Comparison of ENCODE assay signal across 22 mouse cellular contexts in the genomic region with DNA sequence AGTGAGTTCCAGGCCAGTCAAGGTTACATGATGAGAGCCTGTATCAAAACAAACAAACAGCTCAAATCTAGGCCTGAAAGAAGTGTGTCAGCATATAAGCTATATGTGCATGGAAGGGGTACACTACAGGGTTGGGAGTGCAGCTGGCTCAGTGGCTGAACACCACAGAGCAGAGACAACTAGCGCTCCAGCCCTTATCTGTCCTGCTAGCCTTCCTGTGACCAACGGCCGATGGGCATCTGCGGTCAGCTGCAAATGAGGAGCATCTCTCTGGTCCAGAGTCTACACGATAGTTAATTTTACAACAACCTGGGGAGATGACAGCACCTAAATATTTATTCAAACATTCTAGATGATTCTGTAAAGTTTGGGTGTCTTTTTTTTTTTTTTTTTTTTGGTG. TPM values are rescaled to one million over a fixed set of nuclear protein-coding genes. Genes with fewer than 3 reads are reported as not detected.
"Had no signal": no experiment of that assay in that cellular context is flagged by ENCODE, and none has a peak within 500 bp of the region (broad histone marks: within the 10 kb centered on the region; RNA-seq: fewer than 3 reads in every experiment).

No protein-coding gene starts in this region.

- DNase-seq: heart, postnatal 10 days; heart, postnatal 14 days; heart, postnatal 4 days; kidney, adult 11 months; kidney, adult 18-20 months; kidney, adult 2 months; kidney, adult 8-10 months; kidney, adult 9 months; kidney, postnatal 10 days; kidney, postnatal 14 days; kidney, postnatal 25 days; kidney, postnatal 36 days; kidney, postnatal 4 days; layer of hippocampus, adult 9-11 months; layer of hippocampus, postnatal 36 days had no signal

- ATAC-seq: hindbrain, embryonic 16.5 days; hindbrain, postnatal 0 days; inflammation-experienced regulatory T-cells, adult 6 months; intestine, embryonic 15.5 days; intestine, embryonic 16.5 days; intestine, postnatal 0 days had no signal

RNA-seq across cellular contexts. Expression of gene Kcnab3, which starts 34.9 kb away (rescaled TPM):
- total RNA-seq: hematopoietic stem cell, adult 5-6 weeks had no signal

RNA-seq across cellular contexts. Expression of gene Gucy2e, which starts 54.3 kb away (rescaled TPM):
- total RNA-seq: hematopoietic stem cell, adult 5-6 weeks had no signal
